Mouse (Mus musculus): ENCODE measurements around the gene Nprl3.

The Nprl3 gene

DNA sequence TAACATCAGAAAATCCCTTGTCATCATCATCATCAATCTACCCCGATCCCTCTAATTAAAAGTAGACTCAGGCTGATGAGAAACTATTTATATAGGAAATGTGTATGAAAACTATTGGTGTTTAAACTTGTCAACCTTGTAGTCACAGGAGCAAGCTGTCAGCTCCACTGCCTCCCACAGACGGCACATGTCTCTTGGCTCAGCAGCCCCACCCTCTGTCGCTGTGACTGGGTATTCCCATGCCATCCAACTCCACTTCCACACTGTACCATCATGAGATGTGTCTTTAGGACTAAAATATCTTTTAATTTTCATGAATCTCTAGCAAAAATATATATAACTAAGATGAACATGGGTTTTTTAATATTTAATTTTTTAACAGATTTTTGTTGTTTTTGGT is 19.2 kb downstream of the Nprl3 start:
- intact Hi-C loops (cut with DNase I): no loop called here

DNA sequence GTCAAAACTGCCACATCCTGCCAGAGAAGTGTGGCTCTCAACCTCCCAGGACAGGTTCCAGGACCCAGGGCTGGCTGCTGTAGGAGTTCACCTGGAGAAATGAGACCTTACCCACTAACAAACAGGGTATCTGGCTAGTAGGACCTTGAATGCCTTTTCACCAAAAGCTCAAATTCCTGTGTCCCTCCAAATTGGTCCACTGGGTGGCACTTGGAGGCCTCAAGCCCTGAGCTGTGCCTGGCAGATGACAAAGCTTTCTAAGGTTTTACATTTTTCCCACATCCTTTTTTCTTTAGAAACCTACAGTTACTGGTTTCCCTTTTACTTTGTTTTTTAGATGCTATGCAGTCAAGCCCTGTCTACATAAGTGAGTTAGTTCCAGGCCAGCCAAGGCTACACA is 20.4 kb downstream of the Nprl3 start:
- intact Hi-C loops (cut with DNase I): no loop called here

DNA sequence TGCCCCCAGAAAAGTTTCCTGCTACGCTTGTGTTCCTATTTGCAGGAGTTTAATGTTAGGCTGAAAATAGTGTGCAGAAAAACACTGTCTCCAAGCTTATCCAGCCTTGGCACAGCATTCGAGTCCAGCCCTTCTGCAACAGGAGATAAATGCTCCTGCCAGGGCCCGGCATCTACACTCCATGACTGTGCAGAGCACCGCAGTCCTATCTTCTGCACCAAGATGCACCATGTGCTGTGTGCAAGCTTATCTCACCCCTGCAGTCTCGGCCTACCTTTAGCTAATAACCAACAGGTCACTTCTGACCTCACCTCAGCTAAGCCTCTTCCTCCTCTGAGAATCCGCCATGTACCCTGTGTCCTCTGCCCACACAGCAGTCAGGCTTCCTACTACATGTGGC is 21.9 kb downstream of the Nprl3 start:
- intact Hi-C loops (cut with DNase I): no loop called here

GRCm38 (mm10) chr11:32244617-32245016 is 22.9 kb downstream of the Nprl3 start:
- intact Hi-C loops (cut with DNase I): loop anchor here (5.0 kb wide), 1 partner anchor 37 kb away; the partner anchor contains the start of gene Snrnp25

GRCm38 (mm10) chr11:32244064-32244463 is 23.4 kb downstream of the Nprl3 start:
- intact Hi-C loops (cut with DNase I): loop anchor here (5.0 kb wide), 1 partner anchor 37 kb away; the partner anchor contains the start of gene Snrnp25

DNA sequence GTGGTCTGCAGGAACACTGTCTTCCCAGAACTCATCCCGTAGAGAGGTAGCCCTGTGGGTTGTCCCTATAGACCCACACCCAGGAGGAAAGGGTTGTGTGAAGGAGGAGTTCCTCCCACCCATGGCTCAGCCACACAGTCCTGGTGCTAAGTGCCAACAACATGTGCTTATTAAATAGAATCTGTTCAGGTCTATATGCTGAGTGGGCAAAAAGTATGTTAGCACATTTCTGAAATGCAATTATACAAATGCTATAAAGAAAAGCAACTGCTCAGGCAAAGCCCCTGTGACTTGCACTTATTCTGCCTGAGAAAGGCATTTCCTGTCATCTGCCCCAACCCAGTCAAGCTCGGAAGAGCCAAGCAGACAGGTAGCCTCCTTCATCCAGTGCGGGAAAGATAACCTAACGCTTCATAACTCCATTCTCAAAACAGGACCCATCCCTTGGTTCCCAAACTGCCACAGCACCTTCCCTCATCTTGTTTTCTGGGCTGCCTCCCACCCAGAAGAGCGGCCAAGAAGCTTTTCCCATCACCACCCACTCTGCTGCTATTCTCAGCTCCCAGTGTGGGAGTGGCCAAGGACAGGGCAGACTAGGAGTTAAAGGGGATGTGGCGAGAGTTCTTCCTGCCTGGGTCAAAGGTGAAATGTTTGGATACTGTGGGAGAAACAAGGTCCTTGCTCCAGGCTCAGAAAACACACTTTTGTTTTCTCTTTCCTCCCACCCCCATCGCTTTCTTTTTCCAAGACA is 24.1 kb downstream of the Nprl3 start:
- intact Hi-C loops (cut with DNase I): loop anchor here (5.0 kb wide), 1 partner anchor 36 kb away; the partner anchor contains the start of gene Snrnp25

DNA sequence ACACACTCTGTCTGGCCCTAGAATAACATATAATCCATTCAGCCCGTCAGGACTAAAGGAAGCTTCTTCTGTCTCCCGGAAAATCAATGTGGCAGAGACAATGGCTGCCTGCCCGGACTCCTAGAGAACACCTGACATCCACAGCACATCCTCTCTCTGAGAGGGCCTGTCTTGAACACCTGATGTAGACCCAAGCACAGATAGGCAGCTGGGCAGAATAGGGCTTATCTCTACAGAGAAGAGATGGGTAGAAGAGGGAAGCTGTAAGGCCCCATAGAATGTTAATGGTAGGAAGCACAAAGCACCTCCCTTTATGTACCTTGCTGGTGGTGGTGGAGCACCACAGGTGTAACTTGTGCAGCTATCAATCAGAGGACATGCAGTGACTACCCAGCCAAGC is 25.3 kb downstream of the Nprl3 start:
- intact Hi-C loops (cut with DNase I): loop anchor here (5.0 kb wide), 1 partner anchor 35 kb away; the partner anchor contains the start of gene Snrnp25

GRCm38 (mm10) chr11:32241391-32241790 is 26.1 kb downstream of the Nprl3 start:
- intact Hi-C loops (cut with DNase I): loop anchor here (5.0 kb wide), 1 partner anchor 34 kb away; the partner anchor contains the start of gene Snrnp25

DNA sequence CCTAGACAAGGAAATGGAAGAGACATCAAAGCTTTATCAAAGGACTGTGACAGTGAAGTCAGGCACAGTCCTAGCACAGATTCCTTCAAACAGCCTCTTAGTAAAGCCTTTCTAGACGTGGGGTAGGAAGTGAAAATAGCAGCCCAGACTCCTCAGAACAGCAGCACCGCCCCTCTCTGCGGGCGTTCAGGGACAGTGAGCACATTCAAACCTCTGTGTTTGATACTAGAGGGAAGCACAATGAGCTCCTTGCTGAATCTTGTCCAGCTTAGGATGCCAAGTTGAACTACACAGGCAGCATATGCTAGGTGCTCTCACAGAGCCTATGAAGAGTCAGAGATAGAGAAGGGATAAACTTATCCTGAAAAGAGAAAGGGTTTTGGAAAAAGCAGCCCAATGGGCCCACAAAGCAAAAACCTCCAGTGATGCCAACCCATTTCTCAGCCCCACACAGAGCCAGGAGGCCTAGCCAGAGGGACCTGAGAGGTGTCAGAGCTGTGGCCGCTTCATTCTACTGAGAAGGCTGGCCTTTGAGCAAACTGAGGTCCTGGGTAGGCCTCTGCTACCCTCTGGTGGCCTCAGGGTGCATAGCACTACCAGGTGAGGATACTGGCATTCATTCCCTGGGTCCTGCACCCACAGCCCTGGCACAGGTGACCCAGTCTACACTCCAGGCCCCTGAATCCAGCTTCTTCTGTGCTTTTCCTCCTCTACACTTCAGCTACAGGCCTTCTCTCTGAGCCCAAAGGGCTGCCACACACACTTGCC is 29.2 kb downstream of the Nprl3 start:
- intact Hi-C loops (cut with DNase I): loop anchor here (2.0 kb wide), 1 partner anchor 55 kb away; no protein-coding TSS in a partner anchor

DNA sequence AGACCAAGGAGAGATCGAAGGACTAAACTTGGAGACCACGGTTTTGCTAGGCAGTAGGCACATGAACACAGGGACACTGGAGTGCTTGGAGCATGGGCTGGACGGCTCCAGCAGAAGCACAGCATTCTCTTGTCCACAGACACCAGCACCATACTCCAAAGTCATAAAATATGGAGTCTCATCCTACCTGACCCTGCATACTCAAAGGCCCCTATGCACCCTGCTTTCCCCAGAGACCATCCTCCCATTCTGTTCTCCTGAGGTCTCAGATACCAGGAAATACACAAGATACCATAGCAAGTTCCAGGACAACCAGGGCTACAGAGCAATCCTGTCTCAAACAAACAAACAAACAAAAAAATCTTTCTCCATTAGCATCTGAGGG is 30.1 kb downstream of the Nprl3 start:
- intact Hi-C loops (cut with DNase I): loop anchor here (2.0 kb wide), 1 partner anchor 21 kb away; no protein-coding TSS in a partner anchor

DNA sequence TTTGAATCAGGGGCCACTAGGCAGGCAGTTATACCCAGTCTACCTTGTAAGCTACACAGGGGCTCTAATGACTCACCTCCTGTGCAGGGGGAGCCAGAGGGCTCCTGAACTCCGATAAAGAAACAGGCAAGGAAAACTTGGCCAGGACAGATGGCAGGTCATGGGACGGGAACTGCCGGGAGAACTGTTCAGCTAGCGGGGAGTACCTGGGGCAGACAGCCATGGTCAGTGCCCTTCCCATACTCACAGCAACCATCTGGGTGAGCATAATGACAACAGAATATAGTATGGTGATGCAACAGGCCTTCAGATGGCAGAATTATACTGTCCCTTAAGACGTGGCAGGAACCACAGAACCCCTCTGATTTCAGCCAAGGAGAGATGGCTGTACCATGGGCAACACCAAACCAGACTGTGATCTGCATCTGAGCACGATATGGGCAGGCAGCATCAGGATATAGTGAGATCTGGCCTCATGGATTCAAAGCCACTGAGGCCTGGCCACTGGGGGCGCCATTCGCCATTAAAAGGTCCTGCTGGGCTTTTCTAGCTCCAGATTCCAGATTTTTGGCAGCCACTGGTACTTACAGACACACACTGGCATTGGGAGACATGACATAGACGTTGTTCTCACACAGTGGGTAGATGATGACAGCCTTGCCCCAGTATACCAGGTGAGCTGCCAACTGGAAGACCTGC is 30.6 kb downstream of the Nprl3 start:
- intact Hi-C loops (cut with DNase I): loop anchor here (2.0 kb wide), 1 partner anchor 20 kb away; no protein-coding TSS in a partner anchor

DNA sequence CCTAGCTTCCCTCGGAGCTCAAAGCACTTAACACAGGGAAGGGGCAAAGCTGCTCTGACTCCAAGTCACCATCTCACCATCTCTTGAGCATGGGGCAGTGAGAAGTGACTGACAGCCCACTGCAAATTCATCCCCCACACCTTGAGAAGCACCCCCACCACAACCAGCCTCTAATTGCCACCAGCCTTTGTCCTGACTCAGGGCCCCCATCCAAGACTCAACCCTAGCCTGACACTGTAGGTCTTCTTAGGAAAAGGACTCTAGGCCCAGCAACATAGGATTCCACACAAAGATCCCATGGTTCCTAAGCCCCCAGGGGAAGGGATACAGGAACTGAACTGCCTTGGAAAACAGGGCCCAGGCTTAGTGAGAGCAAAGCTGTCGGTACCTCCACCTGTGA is 31.4 kb downstream of the Nprl3 start:
- intact Hi-C loops (cut with DNase I): loop anchor here (2.0 kb wide), 1 partner anchor 19 kb away; no protein-coding TSS in a partner anchor

GRCm38 (mm10) chr11:32235646-32236045 is 31.9 kb downstream of the Nprl3 start:
- intact Hi-C loops (cut with DNase I): loop anchor here (2.0 kb wide), 1 partner anchor 19 kb away; no protein-coding TSS in a partner anchor

DNA sequence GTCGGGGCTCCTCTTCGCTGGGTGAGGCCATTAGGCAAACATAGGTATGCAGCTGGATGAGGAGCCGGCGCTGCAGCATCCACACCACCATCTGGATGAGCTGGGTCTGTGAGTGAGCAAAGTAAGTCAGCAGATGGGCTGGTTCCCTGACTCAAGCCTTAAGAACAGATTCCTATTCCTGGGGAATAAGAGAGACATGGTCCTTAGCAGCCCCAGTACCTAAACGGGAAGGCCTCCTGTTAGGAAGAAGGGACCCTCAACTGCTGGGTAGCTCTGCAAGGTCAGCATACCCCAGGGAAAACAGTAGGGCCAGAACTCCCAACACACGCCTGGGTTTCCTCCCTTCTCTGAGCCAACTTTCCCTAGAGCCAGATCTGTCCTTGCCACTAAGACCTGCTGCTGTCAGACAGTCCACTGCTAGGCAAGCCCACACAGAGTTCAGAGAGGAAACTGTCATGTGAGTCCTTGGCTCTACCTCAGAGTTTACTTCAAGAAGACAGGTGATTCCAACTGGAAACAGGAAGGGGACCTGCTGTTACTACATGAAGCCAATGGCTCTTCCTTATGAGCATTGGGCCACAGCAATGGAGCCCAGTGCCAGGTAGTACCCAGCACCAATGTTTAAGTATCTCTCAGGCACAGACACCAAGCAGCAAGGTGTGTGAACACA is 32.6 kb downstream of the Nprl3 start:
- intact Hi-C loops (cut with DNase I): no loop called here

DNA sequence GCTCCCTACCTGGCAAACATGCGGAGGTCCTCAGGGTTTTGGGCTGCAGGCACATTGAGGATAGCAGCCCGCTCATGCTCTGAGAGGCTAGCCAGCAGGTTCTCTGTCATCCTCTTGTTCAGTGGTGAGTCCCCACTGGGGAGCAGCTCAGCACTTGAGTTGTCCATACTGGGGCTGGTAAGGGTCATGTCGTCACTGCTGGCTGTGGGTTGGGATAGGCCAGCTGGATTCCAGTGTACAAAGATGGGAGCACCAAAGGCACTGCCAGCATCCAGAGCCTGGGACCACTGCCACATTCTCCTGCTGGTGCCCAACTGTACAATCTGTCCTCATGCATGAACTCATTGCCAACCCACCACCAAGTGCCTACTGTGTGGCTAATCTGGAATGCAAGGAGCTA is 33.6 kb downstream of the Nprl3 start:
- intact Hi-C loops (cut with DNase I): no loop called here

DNA sequence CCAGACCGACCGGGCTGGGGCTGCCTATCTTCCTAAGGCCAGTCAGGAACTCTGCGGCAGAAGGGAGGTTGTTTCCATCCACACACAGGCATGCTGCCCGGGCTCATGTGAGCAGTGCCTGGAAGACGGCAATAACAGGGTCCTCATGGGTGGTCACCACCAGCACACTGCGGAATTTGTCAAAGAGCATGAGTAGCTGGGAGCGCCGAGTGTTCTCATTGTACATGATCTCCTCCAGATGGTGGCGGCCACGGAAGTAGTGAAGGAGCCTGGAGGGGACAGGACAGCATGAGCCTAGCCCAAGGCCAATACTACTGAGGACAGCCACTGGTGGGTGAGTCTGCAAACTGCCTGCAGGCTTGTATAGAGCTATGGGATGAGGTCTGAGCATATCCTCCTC is 34.7 kb downstream of the Nprl3 start:
- intact Hi-C loops (cut with DNase I): no loop called here

DNA sequence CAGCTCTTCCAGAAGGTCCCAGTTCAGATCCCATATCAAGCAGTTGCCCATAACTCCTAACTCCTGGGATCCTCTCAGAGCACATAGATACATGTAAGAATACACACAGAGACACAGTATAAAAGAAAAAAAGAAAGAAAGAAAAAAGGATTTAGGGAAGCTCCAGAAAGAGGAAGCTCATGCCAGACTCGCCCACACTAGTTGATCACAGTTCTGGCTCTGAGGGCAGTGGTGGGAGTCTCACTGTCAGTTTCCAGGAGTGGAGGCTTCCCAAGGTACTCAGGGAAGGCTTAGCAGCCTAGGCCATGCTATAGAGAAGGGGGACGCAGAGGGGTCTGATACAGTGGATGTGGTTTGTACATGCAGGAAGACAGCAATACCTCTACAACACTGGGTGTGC is 36.4 kb downstream of the Nprl3 start:
- intact Hi-C loops (cut with DNase I): no loop called here

DNA sequence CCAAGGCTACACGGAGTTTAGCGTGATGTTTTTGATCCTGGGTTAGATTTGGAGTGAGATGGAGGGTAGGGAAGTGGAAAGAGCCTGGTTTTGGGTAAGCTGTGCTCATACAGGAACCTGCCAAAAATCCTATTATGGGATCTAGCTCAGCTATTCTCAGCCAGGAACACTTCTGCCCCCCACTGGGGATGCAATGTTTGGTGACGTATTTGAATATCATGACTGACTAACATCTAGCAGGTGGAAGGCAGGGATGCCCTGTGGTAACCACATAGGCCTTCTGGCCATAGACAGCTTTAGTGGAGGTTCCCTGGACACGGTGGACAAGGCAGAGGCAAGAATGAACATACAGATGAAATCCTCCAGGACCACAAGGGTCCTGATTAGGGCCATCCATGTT is 37.3 kb downstream of the Nprl3 start:
- intact Hi-C loops (cut with DNase I): no loop called here

DNA sequence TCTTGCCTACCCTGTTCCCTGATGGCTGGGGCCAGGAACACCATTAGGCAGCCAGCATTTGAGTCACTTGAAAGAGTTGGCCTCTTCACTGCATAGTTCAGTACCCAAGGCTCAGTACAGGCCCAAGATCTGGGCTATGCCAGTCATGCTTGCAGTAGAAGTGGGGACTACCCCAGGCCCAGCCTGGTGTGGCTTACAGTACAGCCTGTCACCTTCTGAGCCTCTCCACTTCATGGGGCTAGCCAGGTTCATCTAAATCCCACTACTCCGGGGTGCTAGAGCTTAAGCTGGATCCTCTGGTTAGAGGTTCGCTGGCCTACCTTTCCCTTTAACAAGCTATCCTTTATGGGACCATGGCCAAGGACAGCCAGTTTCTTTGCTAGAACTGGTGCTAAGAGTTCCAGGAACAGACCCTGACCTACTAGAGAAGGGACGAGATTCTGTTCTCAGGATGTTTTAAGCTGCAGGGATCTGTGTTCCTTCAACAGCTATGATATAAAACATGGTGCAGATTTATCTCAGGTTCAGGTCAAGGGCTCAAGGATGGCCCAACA is 39.1 kb downstream of the Nprl3 start:
- intact Hi-C loops (cut with DNase I): no loop called here

GRCm38 (mm10) chr11:32227555-32227954 is 40.0 kb downstream of the Nprl3 start:
- intact Hi-C loops (cut with DNase I): no loop called here

DNA sequence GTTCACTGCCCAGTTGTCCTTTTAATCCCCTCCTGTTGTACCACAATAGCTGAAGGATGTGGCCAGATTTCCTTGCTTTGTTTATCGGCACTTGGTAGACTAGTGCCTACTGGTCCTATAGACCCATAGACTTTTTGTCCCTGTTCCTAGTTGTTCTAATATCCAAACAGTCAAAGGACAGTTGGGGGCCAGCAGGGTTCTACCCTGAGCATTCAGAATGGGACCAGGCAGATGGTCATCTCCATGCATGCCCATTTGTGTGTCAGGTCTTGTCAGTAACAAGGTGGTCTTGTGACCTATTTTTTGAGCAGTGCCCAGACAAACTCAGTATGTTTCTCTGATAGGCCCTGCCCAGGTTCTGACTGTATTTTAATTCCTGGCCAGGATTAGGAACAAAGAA is 40.5 kb downstream of the Nprl3 start:
- intact Hi-C loops (cut with DNase I): no loop called here

All from adrenal gland (tissue).